Mouse (Mus musculus): ENCODE data around the gene Fcgr1. TPM values are rescaled to one million over a fixed set of nuclear protein-coding genes. Genes with fewer than 3 reads are reported as not detected.

The Fcgr1 gene
- polyA plus RNA-seq, 1 experiment from 2014 or later = 3.4 TPM

GRCm38 (mm10) chr3:96236834-96237334, 56.9 kb downstream of the Fcgr1 start:
- Histone ChIP-seq H3K36me3 (ENCODE audit: control insufficient read depth, insufficient read depth, low read length) (no peaks in the 10 kb centered on the region), H3K9ac (ENCODE audit: low read length) (peak overlapping the region; percentile 89), H3K4me2 (ENCODE audit: low read length) (peak overlapping the region; percentile 58), H3K4me3 (ENCODE audit: low read depth, low read length) (peak overlapping the region; percentile 55), H3K27me3 (replicated peaks; ENCODE audit: control insufficient read depth, insufficient read depth, low read length) (no peaks in the 10 kb centered on the region), H3K27ac (ENCODE audit: low read depth) (peak overlapping the region; percentile 86; the same call in 1 of the 2 replicates), H3K9me3 (ENCODE audit: control insufficient read depth, low read length) (no peaks in the 10 kb centered on the region), H3K4me1 (replicated peaks; ENCODE audit: control insufficient read depth, insufficient read depth, low read length) (peaks cover 11% of the 10 kb centered on the region)
- DNase-seq (ENCODE audit: low spot score) (peak; percentile 58), ATAC-seq (replicated peaks; ENCODE audit: low FRiP score, low TSS enrichment, low read depth) (no peak)
- WGBS = 73% methylated on average over 4 of the region's 4 CpGs

GRCm38 (mm10) chr3:96235836-96236235, 57.9 kb downstream of the Fcgr1 start:
- ATAC-seq (replicated peaks; ENCODE audit: low FRiP score, low TSS enrichment, low read depth) = no peak
- no peaks in the 10 kb centered on the region for H3K36me3 ChIP-seq (ENCODE audit: control insufficient read depth, insufficient read depth, low read length)
- H3K9ac ChIP-seq (ENCODE audit: low read length) = no peak overlapping the region
- WGBS = 49% methylated on average over 3 of the region's 3 CpGs
- H3K4me3 ChIP-seq (ENCODE audit: low read depth, low read length) = no peak overlapping the region
- no peak overlapping the region for H3K4me2 ChIP-seq (ENCODE audit: low read length)
- no peaks in the 10 kb centered on the region for H3K9me3 ChIP-seq (ENCODE audit: control insufficient read depth, low read length)
- peaks cover 10% of the 10 kb centered on the region for H3K4me1 ChIP-seq (replicated peaks; ENCODE audit: control insufficient read depth, insufficient read depth, low read length)
- H3K27ac ChIP-seq (ENCODE audit: low read depth) = no peak overlapping the region
- no peaks in the 10 kb centered on the region for H3K27me3 ChIP-seq (replicated peaks; ENCODE audit: control insufficient read depth, insufficient read depth, low read length)
- no peak for DNase-seq (ENCODE audit: low spot score)

- Histone ChIP-seq H3K36me3 (ENCODE audit: control insufficient read depth, insufficient read depth, low read length) (no peaks in the 10 kb centered on the region), H3K4me1 (replicated peaks; ENCODE audit: control insufficient read depth, insufficient read depth, low read length) (peaks cover 7% of the 10 kb centered on the region; the same call in 1 of the 2 replicates), H3K27ac (ENCODE audit: low read depth) (no peak overlapping the region), H3K4me3 (ENCODE audit: low read depth, low read length) (no peak overlapping the region), H3K9ac (ENCODE audit: low read length) (no peak overlapping the region), H3K9me3 (ENCODE audit: control insufficient read depth, low read length) (no peaks in the 10 kb centered on the region), H3K27me3 (replicated peaks; ENCODE audit: control insufficient read depth, insufficient read depth, low read length) (no peaks in the 10 kb centered on the region), H3K4me2 (ENCODE audit: low read length) (no peak overlapping the region)
- WGBS = 81% methylated on average over 2 of the region's 2 CpGs
- ATAC-seq (replicated peaks; ENCODE audit: low FRiP score, low TSS enrichment, low read depth) (no peak), DNase-seq (ENCODE audit: low spot score) (no peak)
Measured at GRCm38 (mm10) chr3:96234914-96235313, 58.9 kb downstream of the Fcgr1 start.

Small RNA genes lying within 50 kb of the gene (microRNA-seq; reads per million reads assigned to microRNA genes)
- gene Gm47311 (not detected), gene Gm47313 (not detected)

Other genes with a start within 250 kb of the Fcgr1 start
- 20.6 and 25.8 TPM in 2 replicates for gene Vps45, start 235.5 kb downstream of the Fcgr1 start, polyA plus RNA-seq (2014; fragmentation: Nextera tagmentation; extraction: Ambion mirVana)
- 14.0 and 14.8 TPM in 2 replicates for gene Otud7b, start 189.4 kb downstream of the Fcgr1 start, polyA plus RNA-seq (2014; fragmentation: Nextera tagmentation; extraction: Ambion mirVana)
- 27.7 and 28.8 TPM in 2 replicates for gene Mtmr11, start 132.0 kb downstream of the Fcgr1 start, polyA plus RNA-seq (2014; fragmentation: Nextera tagmentation; extraction: Ambion mirVana)
- 184 and 195 TPM in 2 replicates for gene Sf3b4, start 121.6 kb downstream of the Fcgr1 start, polyA plus RNA-seq (2014; fragmentation: Nextera tagmentation; extraction: Ambion mirVana)
- gene Sv2a, start 112.8 kb downstream of the Fcgr1 start, polyA plus RNA-seq (2014; fragmentation: Nextera tagmentation; extraction: Ambion mirVana) = 6.5 and 8.3 TPM in 2 replicates
- gene Bola1, start 74.3 kb downstream of the Fcgr1 start, polyA plus RNA-seq (2014; fragmentation: Nextera tagmentation; extraction: Ambion mirVana) = 74.2 and 79.5 TPM in 2 replicates
- 0.74 and 1.3 TPM in 2 replicates for gene Hist2h2ab, start 74.1 kb downstream of the Fcgr1 start, polyA plus RNA-seq (2014; fragmentation: Nextera tagmentation; extraction: Ambion mirVana)
- 7.9 and 9.7 TPM in 2 replicates for gene Hist2h2ac, start 73.1 kb downstream of the Fcgr1 start, polyA plus RNA-seq (2014; fragmentation: Nextera tagmentation; extraction: Ambion mirVana)
- 7.3 and 7.6 TPM in 2 replicates for gene Hist2h2be, start 72.8 kb downstream of the Fcgr1 start, polyA plus RNA-seq (2014; fragmentation: Nextera tagmentation; extraction: Ambion mirVana)
- gene Hist2h3c2, start 54.8 kb downstream of the Fcgr1 start, polyA plus RNA-seq (2014; fragmentation: Nextera tagmentation; extraction: Ambion mirVana) = 8.3 and 8.7 TPM in 2 replicates
- gene Hist2h2aa2, start 53.7 kb downstream of the Fcgr1 start, polyA plus RNA-seq (2014; fragmentation: Nextera tagmentation; extraction: Ambion mirVana) = 33.3 and 45.5 TPM in 2 replicates
- gene Hist2h2aa1, start 48.5 kb downstream of the Fcgr1 start, polyA plus RNA-seq (2014; fragmentation: Nextera tagmentation; extraction: Ambion mirVana) = 16.3 and 23.3 TPM in 2 replicates
- gene Hist2h3c1, start 47.3 kb downstream of the Fcgr1 start, polyA plus RNA-seq (2014; fragmentation: Nextera tagmentation; extraction: Ambion mirVana) = 0.56 and 2.0 TPM in 2 replicates
- 11.1 and 14.2 TPM in 2 replicates for gene Hist2h4, start 30.7 kb downstream of the Fcgr1 start, polyA plus RNA-seq (2014; fragmentation: Nextera tagmentation; extraction: Ambion mirVana)
- gene Hist2h3b, start 25.3 kb downstream of the Fcgr1 start, polyA plus RNA-seq (2014; fragmentation: Nextera tagmentation; extraction: Ambion mirVana) = 77.9 and 79.1 TPM in 2 replicates
- 20.1 and 22.0 TPM in 2 replicates for gene Hist2h2bb, start 24.2 kb downstream of the Fcgr1 start, polyA plus RNA-seq (2014; fragmentation: Nextera tagmentation; extraction: Ambion mirVana)
- gene BC107364, start 158.3 kb upstream of the Fcgr1 start, polyA plus RNA-seq (2014; fragmentation: Nextera tagmentation; extraction: Ambion mirVana) = not detected in 2 replicates
- gene Hfe2, start 231.2 kb upstream of the Fcgr1 start, polyA plus RNA-seq (2014; fragmentation: Nextera tagmentation; extraction: Ambion mirVana) = 0.11 and 0.28 TPM in 2 replicates